ENCODE assay signal across 8 mouse cellular contexts in the genomic region with DNA sequence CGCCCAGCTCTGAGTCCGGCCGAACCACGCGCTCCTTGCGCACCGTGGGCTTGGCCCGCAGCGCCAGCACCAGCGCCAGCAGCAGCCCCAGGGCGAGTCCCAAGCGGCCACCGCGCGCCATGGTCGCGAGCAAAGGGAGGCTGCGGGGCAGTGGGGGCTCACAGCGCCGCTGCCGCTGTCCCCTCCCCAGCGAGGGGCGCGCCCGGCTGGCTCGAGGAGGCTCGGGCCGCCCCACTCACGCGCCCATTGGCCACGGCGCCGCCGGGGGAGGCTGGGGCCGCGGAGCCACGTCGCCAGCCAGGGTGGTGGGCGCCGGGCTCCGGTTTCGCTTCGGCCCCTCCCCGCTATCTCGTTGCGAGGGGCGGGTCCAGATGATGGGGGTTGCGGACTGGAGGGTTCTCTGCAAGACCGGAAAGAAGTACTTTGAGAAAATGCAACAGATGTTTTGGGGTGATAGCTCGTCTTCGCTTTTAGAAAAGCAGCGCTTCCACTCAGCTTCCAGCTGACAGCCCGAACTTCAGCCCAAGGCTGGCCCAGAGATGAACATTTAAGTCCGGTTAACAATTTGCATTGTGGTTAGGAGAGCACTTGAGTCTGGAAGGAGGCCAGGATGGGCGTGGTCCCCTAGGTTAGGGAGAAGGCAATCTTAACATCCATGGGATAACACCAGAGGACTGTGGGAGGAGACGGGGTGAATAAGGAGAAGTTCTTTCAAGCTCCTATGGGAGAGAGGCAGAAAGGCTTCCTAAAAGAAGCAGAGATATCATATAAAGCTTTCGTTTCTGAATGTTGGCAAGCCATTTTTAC. TPM values are rescaled to one million over a fixed set of nuclear protein-coding genes. Genes with fewer than 3 reads are reported as not detected.
DNase-seq lines count a peak whose midpoint lies in the region; ATAC-seq and TF ChIP-seq lines count a peak whose summit lies in the region.

A gene (minus strand): TSS at position 235 of the 807 bp plus-strand sequence.

- H3K36me3 ChIP-seq in hindbrain, embryonic 11.5 days (ENCODE audit: control insufficient read depth, insufficient read depth, low read length), result no peaks in the 10 kb centered on the region

- 1% methylated on average over 36 of the region's 57 CpGs for WGBS in hindbrain, embryonic 11.5 days

- no peaks in the 10 kb centered on the region for H3K27me3 ChIP-seq in Patski
- no peaks in the 10 kb centered on the region for H3K27me3 ChIP-seq in hindbrain, embryonic 11.5 days (ENCODE audit: control insufficient read depth, insufficient read depth, low read length)

- peak; percentile 88 for ATAC-seq in Patski
- peak; percentile 91 for ATAC-seq in hindbrain, embryonic 11.5 days (ENCODE audit: low FRiP score)

- in situ Hi-C loops in Patski (cut with MboI; ENCODE audit: low pct_unique_long_range_greater_than_20kb), result no loop called here

- peaks cover 3% of the 10 kb centered on the region for H3K4me1 ChIP-seq in hindbrain, embryonic 11.5 days (replicated peaks; ENCODE audit: control insufficient read depth, insufficient read depth, low read length)

- H3K4me3 ChIP-seq in hindbrain, embryonic 11.5 days (ENCODE audit: low read depth, low read length), result peak within 1 kb of the TSS; percentile 77

- peak within 1 kb of the TSS; percentile 96 for H3K4me2 ChIP-seq in hindbrain, embryonic 11.5 days (replicated peaks; ENCODE audit: low read depth, low read length)

- TF ChIP-seq CTCF in Patski (IDR thresholded peaks at IDR 0.05), result no peak

- peak within 1 kb of the TSS; percentile 86 for H3K9ac ChIP-seq in hindbrain, embryonic 11.5 days (ENCODE audit: low read depth, low read length)

- no peaks in the 10 kb centered on the region for H3K9me3 ChIP-seq in hindbrain, embryonic 11.5 days (ENCODE audit: control insufficient read depth, low read length)

- peak within 1 kb of the TSS; percentile 83 for H3K27ac ChIP-seq in hindbrain, embryonic 11.5 days (ENCODE audit: low read depth, low read length)

- CTCF ChIA-PET in Patski (lab: Charles Lee), result interaction anchor here (1.2 to 1.4 kb wide), 2 partner anchors 9 to 10 kb away, joined by 3 to 4 read pairs; no protein-coding TSS in a partner anchor

- POLR2A ChIA-PET in Patski (lab: Charles Lee), result interaction anchor here (1.2 to 1.6 kb wide), 2 partner anchors 10 to 18 kb away, joined by 3 read pairs; no protein-coding TSS in a partner anchor

- peak; percentile 53 for DNase-seq in Patski (ENCODE audit: low read depth, low spot score)
- peak; percentile 82 to 85 for DNase-seq in cerebellum, postnatal 10 days
- peak; percentile 27 to 61 for DNase-seq in frontal cortex, postnatal 10 days (ENCODE audit: low spot score in 2 of 2)
- peak; percentile 83 for DNase-seq in hindbrain, embryonic 11.5 days (ENCODE audit: low spot score)
- peak; percentile 32 to 36 for DNase-seq in layer of hippocampus, postnatal 14 days (ENCODE audit: low spot score in 2 of 2)
- DNase-seq in lung, postnatal 36 days, result peak; percentile 85
- peak; percentile 36 for DNase-seq in retina, postnatal 7 days (ENCODE audit: low read depth, low spot score)
- peak; percentile 61 for DNase-seq in urinary bladder, adult 2 months (ENCODE audit: low spot score)

RNA-seq across cellular contexts. Expression of the gene that starts here (rescaled TPM):
- polyA plus RNA-seq in Patski (2021), result 131 TPM
- polyA plus RNA-seq in hindbrain, embryonic 11.5 days (2014; fragmentation: Nextera tagmentation; extraction: Ambion mirVana), result 69.7 and 123 TPM in 2 replicates
- total RNA-seq in layer of hippocampus, postnatal 14 days (2021), result 10 to 100 TPM; 17.3 to 18.0 TPM
- polyA plus RNA-seq in urinary bladder, adult 2 months (2012; rRNA removed), result 88.3 and 93.4 TPM in 2 replicates

Comparison
In these comparisons a context has a peak if more than half of its experiments do, and no peak if none do; other contexts are left out.
1. Peak in every context shown above with its lines: DNase-seq, ATAC-seq, H3K4me3 ChIP-seq and H3K27ac ChIP-seq.
2. DNase-seq: peak in every context shown above with its lines; median percentile 85 in lung, postnatal 36 days; 84 in cerebellum, postnatal 10 days; 83 in hindbrain, embryonic 11.5 days; 61 in urinary bladder, adult 2 months; 53 in Patski; 44 in frontal cortex, postnatal 10 days; 36 in retina, postnatal 7 days; 34 in layer of hippocampus, postnatal 14 days.